In genomic region chr12:109458896-109459295, GRCm38 (mm10) we compare ENCODE assay signal across 11 mouse cellular contexts. TPM values are rescaled to one million over a fixed set of nuclear protein-coding genes. Genes with fewer than 3 reads are reported as not detected.
DNase-seq lines count a peak whose midpoint lies in the region; ATAC-seq and TF ChIP-seq lines count a peak whose summit lies in the region.
"Had no signal": no experiment of that assay in that cellular context is flagged by ENCODE, and none has a peak within 500 bp of the region (broad histone marks: within the 10 kb centered on the region; RNA-seq: fewer than 3 reads in every experiment).

No protein-coding gene starts in this region.

- 30% methylated on average over 10 of the region's 10 CpGs for WGBS in intestine, embryonic 14.5 days
- WGBS in intestine, postnatal 0 days: 44% methylated on average over 10 of the region's 10 CpGs
- WGBS in embryonic facial prominence, embryonic 15.5 days: 23% methylated on average over 10 of the region's 10 CpGs
- WGBS in hindbrain, embryonic 12.5 days: 10% methylated on average over 10 of the region's 10 CpGs

- H3K9me3 ChIP-seq in intestine, embryonic 14.5 days (ENCODE audit: control insufficient read depth, low read length): no peaks in the 10 kb centered on the region
- no peaks in the 10 kb centered on the region for H3K9me3 ChIP-seq in intestine, postnatal 0 days (ENCODE audit: control insufficient read depth)
- no peaks in the 10 kb centered on the region for H3K9me3 ChIP-seq in embryonic facial prominence, embryonic 15.5 days (replicated peaks)
- H3K9me3 ChIP-seq in hindbrain, embryonic 12.5 days (replicated peaks): no peaks in the 10 kb centered on the region

- no peak for ATAC-seq in intestine, embryonic 14.5 days (replicated peaks; ENCODE audit: low FRiP score, low TSS enrichment, low read depth)
- no peak for ATAC-seq in intestine, postnatal 0 days
- ATAC-seq in embryonic facial prominence, embryonic 15.5 days (ENCODE audit: insufficient number of reproducible peaks, low FRiP score, low TSS enrichment, low read depth): no peak
- peak; percentile 53; the same call in 1 of the 2 replicates for ATAC-seq in hindbrain, embryonic 12.5 days (ENCODE audit: low FRiP score)

- no peak overlapping the region for H3K9ac ChIP-seq in intestine, embryonic 14.5 days (ENCODE audit: low read length)
- H3K9ac ChIP-seq in intestine, postnatal 0 days (ENCODE audit: low read depth, low read length): no peak overlapping the region
- no peak overlapping the region for H3K9ac ChIP-seq in embryonic facial prominence, embryonic 15.5 days
- H3K9ac ChIP-seq in hindbrain, embryonic 12.5 days: no peak overlapping the region

- TF ChIP-seq CTCF in intestine, postnatal 0 days (IDR thresholded peaks at IDR 0.05; ENCODE audit: low read depth): no peak

- peaks cover 7% of the 10 kb centered on the region; the same call in 1 of the 2 replicates for H3K36me3 ChIP-seq in intestine, embryonic 14.5 days (ENCODE audit: control insufficient read depth, insufficient read depth, low read length)
- no peaks in the 10 kb centered on the region for H3K36me3 ChIP-seq in intestine, postnatal 0 days (ENCODE audit: control insufficient read depth, insufficient read depth)
- no peaks in the 10 kb centered on the region for H3K36me3 ChIP-seq in embryonic facial prominence, embryonic 15.5 days
- H3K36me3 ChIP-seq in hindbrain, embryonic 12.5 days: no peaks in the 10 kb centered on the region

- no peak overlapping the region for H3K27ac ChIP-seq in intestine, embryonic 14.5 days (ENCODE audit: low read depth)
- no peak overlapping the region for H3K27ac ChIP-seq in intestine, postnatal 0 days (ENCODE audit: low read depth, low read length)
- no peak overlapping the region for H3K27ac ChIP-seq in embryonic facial prominence, embryonic 15.5 days (replicated peaks)
- H3K27ac ChIP-seq in hindbrain, embryonic 12.5 days: 0 out of 2 replicates have a peak overlapping the region, but pooled peaks have one; percentile 23
- H3K27ac ChIP-seq: kidney, postnatal 0 days had no signal

- DNase-seq in intestine, embryonic 14.5 days (ENCODE audit: low spot score): no peak
- peak; percentile 31 for DNase-seq in neural tube, embryonic 10.5 days (ENCODE audit: extremely low spot score, low spot score)
- no peak for DNase-seq in ovary, adult 18-20 months (ENCODE audit: low spot score)
- DNase-seq in adrenal gland, postnatal 25 days: no peak
- DNase-seq: embryo, embryonic 11 days; gastrocnemius, postnatal 36 days had no signal

- H3K4me3 ChIP-seq in intestine, embryonic 14.5 days (ENCODE audit: low read depth, low read length): no peak overlapping the region
- no peak overlapping the region for H3K4me3 ChIP-seq in intestine, postnatal 0 days (ENCODE audit: low read depth, low read length)
- no peak overlapping the region; the same call in 1 of the 2 replicates for H3K4me3 ChIP-seq in embryonic facial prominence, embryonic 15.5 days (replicated peaks)
- no peak overlapping the region for H3K4me3 ChIP-seq in hindbrain, embryonic 12.5 days

- peaks cover 14% of the 10 kb centered on the region; the same call in 1 of the 2 replicates for H3K27me3 ChIP-seq in intestine, embryonic 14.5 days (replicated peaks; ENCODE audit: control insufficient read depth, insufficient read depth, low read length)
- peaks cover 25% of the 10 kb centered on the region for H3K27me3 ChIP-seq in intestine, postnatal 0 days (replicated peaks; ENCODE audit: control insufficient read depth, insufficient read depth, low read length)
- H3K27me3 ChIP-seq in embryonic facial prominence, embryonic 15.5 days: peaks cover 57% of the 10 kb centered on the region
- H3K27me3 ChIP-seq in hindbrain, embryonic 12.5 days: peaks cover 70% of the 10 kb centered on the region

- peak overlapping the region; percentile 18; the same call in 1 of the 2 replicates for H3K4me2 ChIP-seq in intestine, embryonic 14.5 days (ENCODE audit: low read length)
- no peak overlapping the region for H3K4me2 ChIP-seq in intestine, postnatal 0 days (replicated peaks; ENCODE audit: low read depth)
- H3K4me2 ChIP-seq in embryonic facial prominence, embryonic 15.5 days (replicated peaks): peak overlapping the region; percentile 38; the same call in 1 of the 2 replicates
- H3K4me2 ChIP-seq in hindbrain, embryonic 12.5 days (replicated peaks): peak overlapping the region; percentile 32; the same call in 1 of the 2 replicates

- peaks cover 34% of the 10 kb centered on the region for H3K4me1 ChIP-seq in intestine, embryonic 14.5 days (replicated peaks; ENCODE audit: control insufficient read depth, insufficient read depth, low read length)
- no peaks in the 10 kb centered on the region for H3K4me1 ChIP-seq in intestine, postnatal 0 days (replicated peaks; ENCODE audit: control insufficient read depth, insufficient read depth, low read length)
- H3K4me1 ChIP-seq in embryonic facial prominence, embryonic 15.5 days: peaks cover 37% of the 10 kb centered on the region
- peaks cover 55% of the 10 kb centered on the region for H3K4me1 ChIP-seq in hindbrain, embryonic 12.5 days

RNA-seq across cellular contexts. Expression of gene Dlk1, which starts 6.3 kb away (rescaled TPM):
- 398 and 437 TPM in 2 replicates for polyA plus RNA-seq in intestine, embryonic 14.5 days (2014; fragmentation: Nextera tagmentation; extraction: Ambion mirVana)
- polyA plus RNA-seq in intestine, postnatal 0 days (2015; fragmentation: Nextera tagmentation; extraction: Ambion mirVana): 73.6 and 78.6 TPM in 2 replicates
- 710 and 761 TPM in 2 replicates for polyA plus RNA-seq in embryonic facial prominence, embryonic 15.5 days (2015; fragmentation: Nextera tagmentation; extraction: Ambion mirVana)
- 140 and 145 TPM in 2 replicates for polyA plus RNA-seq in hindbrain, embryonic 12.5 days (2016; fragmentation: Nextera tagmentation; extraction: Ambion mirVana)
- total RNA-seq in adrenal gland, postnatal 25 days (2021): 592 and 648 TPM in 2 replicates
- total RNA-seq: neutrophil, adult 5-6 weeks had no signal
